Mouse (Mus musculus): ENCODE data around the gene Rbl1.

Gene Rbl1

DNA sequence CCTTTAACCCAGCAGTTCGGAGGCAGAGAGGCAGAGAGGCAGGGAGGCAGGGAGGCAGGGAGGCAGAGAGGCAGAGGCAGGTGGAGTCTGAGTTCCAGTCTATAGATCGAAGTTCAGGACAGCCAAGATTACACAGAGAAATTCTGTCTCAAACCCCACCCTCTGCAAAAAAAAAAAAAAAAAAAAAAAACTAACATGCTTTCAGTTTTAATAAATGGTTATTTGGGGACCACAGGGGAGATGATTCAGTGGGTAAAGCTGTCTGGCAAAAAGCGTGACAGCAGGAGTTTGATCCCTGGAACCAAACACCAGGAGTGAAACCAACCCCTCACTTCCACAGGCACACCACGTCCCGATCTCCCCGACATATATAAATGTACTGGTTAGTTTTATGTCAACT is 26.2 kb downstream of the Rbl1 start:
- no peak for TF ChIP-seq GATA4 (IDR thresholded peaks at IDR 0.05; ENCODE audit: insufficient replicate concordance, low read length)

DNA sequence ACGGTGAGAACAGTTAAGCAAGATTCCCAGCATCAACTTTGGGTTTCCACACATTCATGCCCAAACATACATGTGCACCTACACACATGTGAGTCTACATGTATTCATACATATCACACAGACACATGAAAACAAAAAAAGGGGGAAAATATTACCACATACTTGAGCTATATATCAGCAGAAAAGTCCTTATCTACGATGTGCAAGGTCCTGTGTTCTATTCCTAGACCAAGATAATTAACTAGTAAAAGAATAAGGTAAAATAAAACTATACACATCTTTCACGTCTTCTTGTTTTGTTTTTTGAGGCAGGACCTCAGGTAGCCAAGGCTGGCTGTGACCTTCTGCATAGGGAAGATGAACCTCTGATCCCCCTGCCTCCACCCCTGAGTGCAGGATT is 28.1 kb downstream of the Rbl1 start:
- TF ChIP-seq GATA4 (IDR thresholded peaks at IDR 0.05; ENCODE audit: insufficient replicate concordance, low read length): no peak

DNA sequence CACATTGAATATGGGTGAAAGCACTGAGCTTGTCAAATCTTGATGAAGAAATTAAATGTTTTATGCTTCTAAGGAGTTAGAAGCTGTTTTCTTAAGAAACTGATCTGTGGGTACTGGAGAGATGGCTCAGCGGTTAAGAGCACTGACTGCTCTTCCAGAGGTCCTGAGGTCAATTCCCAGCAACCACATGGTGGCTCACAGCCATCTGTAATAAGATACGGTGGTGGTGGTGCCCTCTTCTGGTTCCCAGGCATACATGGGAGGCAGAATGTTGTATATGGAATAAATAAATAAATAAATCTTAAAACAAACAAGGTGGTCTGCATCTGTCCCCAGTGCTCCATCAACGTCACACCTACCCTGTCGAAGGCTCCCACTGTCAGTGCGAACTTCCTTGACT is 29.9 kb downstream of the Rbl1 start:
- no peak for TF ChIP-seq GATA4 (IDR thresholded peaks at IDR 0.05; ENCODE audit: insufficient replicate concordance, low read length)

DNA sequence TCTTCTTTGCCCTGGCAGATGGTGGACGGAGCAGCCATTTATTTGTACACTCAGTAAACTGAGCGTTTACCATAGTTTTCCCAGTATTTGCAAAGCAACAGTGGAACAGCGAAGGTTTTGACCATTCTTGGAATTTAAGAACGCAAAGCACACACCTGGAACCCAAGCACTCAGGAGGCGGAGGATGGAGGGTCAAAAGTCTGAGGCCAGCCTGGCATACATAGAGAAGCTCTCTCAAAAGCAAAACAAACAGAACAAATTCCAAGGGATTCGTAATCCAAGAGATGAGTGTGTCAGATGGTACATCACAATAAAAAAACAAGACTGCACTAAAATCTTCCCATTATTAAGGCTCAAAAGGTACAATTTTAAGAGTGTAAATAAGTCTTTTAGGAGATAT is 30.8 kb downstream of the Rbl1 start:
- TF ChIP-seq GATA4 (IDR thresholded peaks at IDR 0.05; ENCODE audit: insufficient replicate concordance, low read length): no peak

DNA sequence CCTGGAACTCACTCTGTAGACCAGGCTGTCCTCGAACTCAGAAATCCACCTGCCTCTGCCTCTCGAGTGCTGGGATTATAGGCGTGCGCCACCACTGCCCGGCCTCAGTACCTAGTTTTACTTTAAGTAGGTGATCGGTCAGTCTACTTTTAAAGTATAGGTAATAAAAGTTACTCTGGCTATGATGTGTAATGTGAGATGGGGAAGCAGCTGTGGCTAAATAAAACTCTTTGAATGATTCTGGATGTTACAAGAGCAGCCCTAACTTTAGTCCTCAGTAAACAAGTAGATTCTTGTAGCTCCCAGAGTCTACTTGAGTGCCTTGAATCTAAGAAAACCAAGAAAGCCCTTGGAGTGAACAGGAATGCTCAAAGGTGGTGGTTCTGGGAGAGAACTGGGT is 31.4 kb downstream of the Rbl1 start:
- TF ChIP-seq GATA4 (IDR thresholded peaks at IDR 0.05; ENCODE audit: insufficient replicate concordance, low read length): no peak

DNA sequence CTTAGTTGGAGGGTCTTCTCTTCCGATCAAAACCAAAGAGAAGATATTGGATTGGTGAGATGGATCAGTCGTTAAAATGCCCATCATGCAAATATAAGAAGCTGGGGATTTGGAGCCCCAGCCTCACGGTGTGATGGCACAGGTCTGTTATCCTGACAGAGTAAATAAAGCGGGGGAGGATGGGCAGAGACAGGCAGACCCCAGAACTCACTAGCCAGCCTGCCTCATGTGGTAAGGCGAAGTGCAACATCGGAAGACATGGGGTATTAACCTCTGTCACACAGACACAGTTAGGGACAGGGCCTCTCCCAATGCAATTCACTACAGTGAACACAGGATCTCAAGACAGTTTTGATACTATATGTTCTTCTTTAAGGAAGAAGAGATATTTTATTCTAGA is 33.7 kb downstream of the Rbl1 start:
- TF ChIP-seq GATA4 (IDR thresholded peaks at IDR 0.05; ENCODE audit: insufficient replicate concordance, low read length): no peak

DNA sequence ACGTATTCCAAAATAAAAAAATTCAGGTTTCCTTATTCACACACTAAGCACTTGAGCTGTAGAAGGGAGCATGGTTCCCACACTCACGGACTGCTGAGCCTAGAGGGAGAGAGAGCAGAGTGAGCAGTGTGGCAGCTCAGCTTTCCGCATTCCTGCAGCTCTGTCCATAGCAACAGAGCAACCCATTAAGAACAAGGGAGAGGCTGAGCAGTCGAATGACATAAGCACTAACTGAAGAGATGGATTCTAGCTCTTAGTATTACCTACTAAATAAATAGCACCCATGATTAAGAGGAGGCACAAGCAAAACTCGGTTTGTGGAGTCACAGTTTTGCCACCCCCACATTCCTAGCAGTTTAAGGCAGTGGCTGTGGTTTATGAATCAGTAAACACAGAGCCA is 34.2 kb downstream of the Rbl1 start:
- TF ChIP-seq GATA4 (IDR thresholded peaks at IDR 0.05; ENCODE audit: insufficient replicate concordance, low read length): no peak

DNA sequence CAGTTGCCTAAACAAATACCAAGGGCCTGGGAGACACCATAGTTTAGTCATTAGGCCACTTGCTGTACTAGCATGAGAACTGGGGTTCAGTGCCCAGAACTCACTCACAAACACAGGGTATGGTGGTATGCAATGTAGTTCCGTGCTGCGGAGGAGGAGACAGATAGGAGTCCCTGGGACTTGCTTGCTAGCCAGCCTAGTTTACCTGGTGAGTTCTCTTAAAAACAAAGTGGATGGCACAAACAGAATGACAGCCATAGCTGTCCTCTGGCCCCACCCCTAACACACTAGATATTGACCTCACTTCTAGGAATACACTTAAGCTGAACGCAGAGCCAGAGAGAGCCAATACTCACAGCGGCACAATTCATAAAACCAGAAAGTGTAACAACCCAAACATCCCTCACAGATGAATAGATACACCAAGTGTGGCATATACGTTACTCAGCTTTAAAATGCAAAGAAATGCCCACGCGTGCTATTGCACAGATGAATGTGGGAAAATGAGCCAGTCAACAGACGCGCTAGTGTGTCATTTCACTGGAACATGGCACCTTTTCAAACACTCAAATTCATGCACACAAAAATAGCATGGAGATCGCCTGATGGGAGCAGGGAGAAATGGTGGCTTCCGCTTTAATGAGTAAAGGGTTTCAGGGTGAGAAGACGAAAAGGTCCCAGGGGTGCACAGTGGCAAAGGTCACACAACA is 37.8 kb downstream of the Rbl1 start:
- no peak for TF ChIP-seq GATA4 (IDR thresholded peaks at IDR 0.05; ENCODE audit: insufficient replicate concordance, low read length)

DNA sequence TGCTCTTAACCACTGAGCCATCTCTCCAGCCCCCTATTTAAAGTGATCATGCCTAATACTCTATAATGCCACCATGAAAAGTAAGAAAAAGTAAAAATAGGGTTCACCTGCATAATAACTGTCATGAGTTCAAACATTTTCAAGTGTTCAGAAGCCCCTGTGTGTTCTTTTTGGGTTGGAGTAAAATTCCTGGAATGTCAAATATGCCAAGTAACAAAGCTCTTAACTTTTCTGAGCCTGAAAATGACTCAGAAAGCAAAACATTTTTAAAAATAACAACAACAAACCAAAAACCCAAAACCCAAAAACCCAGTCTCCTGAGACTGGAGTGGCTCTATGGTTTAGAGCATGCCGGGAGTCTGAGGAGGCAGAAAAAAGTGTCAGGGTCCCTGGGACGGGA is 40.2 kb downstream of the Rbl1 start:
- TF ChIP-seq GATA4 (IDR thresholded peaks at IDR 0.05; ENCODE audit: insufficient replicate concordance, low read length): no peak

DNA sequence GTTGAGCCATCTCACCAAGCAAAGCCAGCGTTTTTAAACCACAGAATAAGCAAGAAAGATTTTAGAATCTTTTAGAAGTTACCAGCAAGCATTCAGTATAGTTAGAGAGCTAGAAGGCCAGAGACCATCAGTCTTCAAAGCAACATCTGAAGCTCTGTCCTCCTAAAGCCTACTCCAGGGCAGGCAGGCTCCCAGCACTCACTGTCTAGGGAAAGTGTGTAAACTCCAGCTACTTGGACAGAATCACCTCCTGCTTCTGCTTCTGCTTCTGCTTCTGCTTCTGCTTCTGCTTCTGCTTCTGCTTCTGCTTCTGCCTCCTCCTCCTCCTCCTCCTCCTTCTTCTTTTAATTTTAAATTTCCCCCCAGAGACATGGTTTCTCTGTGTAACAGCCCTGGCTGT is 48.3 kb downstream of the Rbl1 start:
- no peak for TF ChIP-seq GATA4 (IDR thresholded peaks at IDR 0.05; ENCODE audit: insufficient replicate concordance, low read length)

DNA sequence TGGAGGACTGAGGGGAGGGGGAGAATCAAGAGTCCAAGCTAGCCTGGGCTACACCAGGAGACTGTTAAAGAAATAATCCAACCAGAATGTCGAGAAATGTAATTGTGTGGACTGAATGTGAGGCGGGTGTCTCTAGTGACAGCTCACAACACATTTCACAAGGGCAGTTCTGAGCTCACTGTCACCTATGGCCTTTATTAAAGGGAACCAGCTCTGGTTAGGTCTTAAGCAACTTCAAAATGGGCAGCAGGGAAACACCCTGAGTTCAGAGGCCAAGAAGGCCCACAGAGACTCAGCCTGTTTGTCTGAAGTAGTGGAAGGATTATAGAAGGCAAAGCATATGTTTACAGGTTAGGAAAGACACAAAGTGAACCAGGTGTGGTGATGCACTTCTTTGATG is 51.1 kb downstream of the Rbl1 start:
- TF ChIP-seq GATA4 (IDR thresholded peaks at IDR 0.05; ENCODE audit: insufficient replicate concordance, low read length): no peak

DNA sequence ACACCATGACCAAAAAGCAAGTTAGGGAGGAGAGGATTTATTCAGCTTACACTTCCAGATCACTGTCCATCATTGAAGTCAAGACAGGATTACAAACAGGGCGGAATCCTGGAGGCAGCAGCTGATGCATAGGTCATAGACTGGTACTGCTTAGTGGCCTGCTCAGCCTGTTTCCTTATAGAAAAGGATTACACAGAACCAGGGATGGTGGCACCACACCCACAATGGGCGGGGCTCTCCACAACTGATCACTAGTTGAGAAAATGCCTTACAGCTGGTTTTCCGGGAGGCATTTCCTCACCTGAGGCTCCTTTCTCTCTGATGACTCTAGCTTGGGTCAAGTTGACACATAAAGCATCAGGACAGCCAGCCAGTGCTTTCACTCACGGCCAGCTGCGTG is 55.9 kb downstream of the Rbl1 start:
- no peak for TF ChIP-seq GATA4 (IDR thresholded peaks at IDR 0.05; ENCODE audit: insufficient replicate concordance, low read length)

DNA sequence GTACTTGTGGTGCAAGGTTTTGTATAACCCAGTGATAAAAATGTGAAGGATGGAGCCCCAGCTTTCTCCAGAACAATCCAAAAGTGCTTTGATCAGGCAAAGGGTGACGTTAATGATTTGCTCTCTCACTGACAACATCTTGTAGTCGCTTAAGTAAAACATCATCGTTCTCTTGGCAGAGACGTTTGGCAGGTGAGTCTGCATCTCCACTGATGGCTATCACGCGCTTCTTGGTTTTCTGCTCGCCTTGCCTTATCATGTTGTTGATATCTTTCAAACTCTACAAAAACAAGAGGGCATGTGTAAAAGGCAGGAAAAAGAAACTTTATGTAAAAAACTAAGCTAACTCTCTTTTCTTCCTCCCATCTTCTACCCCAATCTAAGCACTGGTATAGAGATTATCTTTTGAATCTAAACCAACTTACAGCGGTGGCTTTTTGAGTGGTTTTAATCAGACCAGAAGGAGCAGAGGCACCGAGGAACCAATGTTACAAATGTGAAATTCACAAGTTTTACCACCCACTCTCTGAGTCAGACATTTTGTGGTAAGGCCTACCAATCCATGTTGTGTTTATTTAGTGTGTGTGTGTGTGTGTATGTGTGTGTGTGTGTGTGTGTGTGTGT is 56.8 kb downstream of the Rbl1 start:
- TF ChIP-seq GATA4 (IDR thresholded peaks at IDR 0.05; ENCODE audit: insufficient replicate concordance, low read length): no peak

DNA sequence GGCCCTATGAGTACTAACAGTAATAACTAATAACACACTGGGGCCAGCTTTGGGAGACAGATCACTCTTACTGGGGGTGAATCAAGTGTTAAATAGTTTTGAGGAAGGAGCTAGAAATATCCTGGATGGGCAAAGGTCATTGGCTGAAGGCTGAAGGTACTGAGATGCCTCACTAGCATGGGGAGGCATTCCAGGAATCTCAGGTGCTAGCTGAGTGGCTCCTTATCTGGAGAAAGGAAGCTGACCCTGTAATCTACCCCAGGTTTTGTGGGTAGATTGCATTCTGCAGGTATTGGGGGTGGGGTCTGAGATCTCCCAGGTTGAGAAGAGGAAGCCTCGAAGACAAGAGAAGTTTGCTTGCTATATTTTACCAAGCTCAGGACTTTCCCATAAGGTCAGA is 59.2 kb downstream of the Rbl1 start:
- TF ChIP-seq GATA4 (IDR thresholded peaks at IDR 0.05; ENCODE audit: insufficient replicate concordance, low read length): no peak

DNA sequence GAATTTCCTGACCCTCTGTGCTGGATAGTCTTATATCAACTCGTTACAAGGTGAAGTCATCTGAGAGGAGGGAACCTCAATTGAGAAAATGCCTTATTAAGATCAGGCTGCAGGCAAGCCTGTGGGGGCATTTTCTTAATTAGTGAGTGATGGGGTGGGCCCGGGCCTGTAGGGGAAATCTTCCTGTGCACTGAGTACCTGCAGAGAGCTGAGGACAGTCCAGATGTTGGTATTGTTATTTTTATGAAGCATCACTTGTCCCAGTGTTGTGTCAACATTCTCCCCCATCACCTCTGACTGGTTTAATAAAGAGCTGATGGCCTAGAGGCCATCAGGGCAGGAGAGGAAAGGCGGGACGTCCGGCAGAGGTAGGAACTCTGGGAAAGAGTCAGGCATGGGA is 60.2 kb downstream of the Rbl1 start:
- no peak for TF ChIP-seq GATA4 (IDR thresholded peaks at IDR 0.05; ENCODE audit: insufficient replicate concordance, low read length)

DNA sequence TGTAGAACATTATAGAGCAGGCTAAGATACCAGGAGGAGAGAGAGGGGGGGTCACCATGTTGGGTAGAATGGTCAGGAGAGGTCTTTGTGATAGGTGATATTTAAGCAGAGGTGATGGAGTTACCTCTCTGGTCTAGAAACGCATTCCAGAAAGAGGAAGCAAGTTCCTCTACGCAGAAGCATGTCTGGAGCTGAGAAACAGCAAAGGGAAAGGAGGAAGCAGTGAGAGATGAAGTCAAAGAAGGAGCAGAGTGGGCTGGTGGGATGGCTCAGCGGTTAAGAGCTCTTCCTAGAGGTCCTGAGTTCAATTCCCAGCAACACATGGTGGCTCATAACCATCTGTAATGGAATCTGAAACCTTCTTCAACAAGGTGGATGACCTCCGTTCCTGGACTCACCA is 62.4 kb downstream of the Rbl1 start:
- no peak for TF ChIP-seq GATA4 (IDR thresholded peaks at IDR 0.05; ENCODE audit: insufficient replicate concordance, low read length)

DNA sequence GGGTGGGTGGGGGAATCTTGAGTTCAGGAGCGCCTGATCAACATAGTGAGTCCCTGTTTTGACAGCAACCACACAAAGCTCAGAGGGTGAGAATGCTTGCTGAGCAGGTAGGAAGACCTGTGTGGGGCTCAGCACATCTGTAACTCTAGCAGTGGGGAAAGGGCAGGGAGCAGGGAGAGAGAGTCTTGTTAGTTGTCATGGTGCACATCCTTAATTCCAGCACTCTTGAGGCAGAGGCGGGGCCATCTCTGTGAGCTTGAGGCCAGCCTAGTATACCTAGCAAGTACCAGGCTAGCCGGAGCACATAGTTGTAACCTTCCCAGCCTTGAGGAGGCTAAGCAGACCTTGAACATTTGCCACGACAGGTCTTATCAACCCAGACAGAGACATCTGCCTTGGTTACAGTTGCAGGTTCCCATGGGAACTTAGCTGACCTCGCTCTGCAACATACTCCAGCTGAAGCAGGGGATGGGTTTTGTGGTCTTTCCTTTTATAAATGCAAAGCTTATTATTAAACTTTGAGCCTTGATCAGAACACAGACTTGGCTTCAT is 65.0 kb downstream of the Rbl1 start:
- no peak for TF ChIP-seq GATA4 (IDR thresholded peaks at IDR 0.05; ENCODE audit: insufficient replicate concordance, low read length)

Data from liver, adult (tissue).